Mouse (Mus musculus) brain, embryonic 14.5 days (tissue): ENCODE measurements around the gene Ppp6c.

Experiments
- CTCF ChIP-seq: fragments of 200-500 bp; IDR thresholded peaks from 2 replicates; pipeline ENCODE4 v1.5.1; 2012; ENCODE audit warnings: inconsistent platforms, mild to moderate bottlenecking, moderate library complexity, borderline replicate concordance; ENCODE audit not compliant: insufficient read depth, insufficient read length; ENCODE audit errors: extremely low read depth
- POLR2A ChIP-seq: fragments of 200-500 bp; IDR thresholded peaks from 2 replicates; pipeline ENCODE4 v1.6.1; 2012; ENCODE audit warnings: mild to moderate bottlenecking, inconsistent platforms, borderline replicate concordance; ENCODE audit not compliant: poor library complexity, insufficient read depth, insufficient read length, severe bottlenecking; ENCODE audit errors: extremely low read depth

DNA sequence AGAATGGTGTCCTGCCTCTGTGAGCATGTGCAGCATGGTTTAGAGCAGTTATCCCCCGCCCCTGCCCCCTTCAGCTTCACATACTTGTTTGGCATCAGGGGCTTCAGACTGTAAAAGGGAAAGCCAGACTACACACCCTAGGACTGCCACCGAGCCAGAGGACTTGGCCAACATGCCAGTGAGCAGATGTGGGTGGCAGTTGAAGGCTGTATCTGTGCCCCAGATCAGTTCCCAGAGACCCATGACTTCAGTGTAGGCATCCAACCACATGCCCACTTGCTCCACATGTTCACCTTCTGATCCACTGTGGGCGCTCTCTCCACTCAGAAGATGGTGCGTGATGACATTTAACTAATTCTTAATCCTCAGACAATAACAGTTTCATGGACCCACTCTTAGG is 9.1 kb downstream of the Ppp6c start:
- TF ChIP-seq CTCF = no peak
- TF ChIP-seq POLR2A = no peak
